Mouse (Mus musculus): ENCODE measurements around the gene P2rx1. TPM values are rescaled to one million over a fixed set of nuclear protein-coding genes. Genes with fewer than 3 reads are reported as not detected.

The P2rx1 gene
- total RNA-seq, 2 experiments from 2014 or later: 0.20 to 0.40 TPM

GRCm38 (mm10) chr11:72991961-72992360 is 6.9 kb upstream of the P2rx1 start:
- no peak overlapping the region for H3K27ac ChIP-seq
- intact Hi-C loops (cut with DNase I): no loop called here
- H3K4me3 ChIP-seq: no peak overlapping the region
- TF ChIP-seq CTCF (IDR thresholded peaks at IDR 0.05): no peak
- no peak for DNase-seq (ENCODE audit: extremely low spot score in 1 of 2, low spot score in 2 of 2)

DNA sequence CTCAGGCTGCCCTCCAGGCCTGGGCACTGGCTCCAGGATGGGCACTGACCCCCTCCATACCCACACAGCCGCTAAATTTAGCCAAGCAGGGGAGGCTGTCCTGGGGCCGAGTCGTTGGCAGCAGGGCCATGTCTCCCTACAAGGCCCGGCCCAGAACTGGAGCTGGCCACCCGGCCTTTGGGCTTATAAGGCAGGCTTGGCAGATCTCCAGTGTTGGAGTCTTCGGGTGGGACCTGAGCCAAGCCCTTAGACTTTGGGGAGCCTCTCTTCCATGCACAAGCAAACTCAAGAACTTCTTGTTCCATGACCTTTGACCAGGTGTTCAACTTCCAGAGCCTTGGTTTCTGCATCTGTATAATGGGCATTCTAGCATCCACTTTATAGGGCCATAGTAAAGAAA is 2.6 kb upstream of the P2rx1 start:
- DNase-seq (ENCODE audit: extremely low spot score in 1 of 2, low spot score in 2 of 2): no peak
- intact Hi-C loops (cut with DNase I): no loop called here
- TF ChIP-seq CTCF (IDR thresholded peaks at IDR 0.05): no peak
- H3K27ac ChIP-seq: no peak overlapping the region
- no peak overlapping the region for H3K4me3 ChIP-seq

DNA sequence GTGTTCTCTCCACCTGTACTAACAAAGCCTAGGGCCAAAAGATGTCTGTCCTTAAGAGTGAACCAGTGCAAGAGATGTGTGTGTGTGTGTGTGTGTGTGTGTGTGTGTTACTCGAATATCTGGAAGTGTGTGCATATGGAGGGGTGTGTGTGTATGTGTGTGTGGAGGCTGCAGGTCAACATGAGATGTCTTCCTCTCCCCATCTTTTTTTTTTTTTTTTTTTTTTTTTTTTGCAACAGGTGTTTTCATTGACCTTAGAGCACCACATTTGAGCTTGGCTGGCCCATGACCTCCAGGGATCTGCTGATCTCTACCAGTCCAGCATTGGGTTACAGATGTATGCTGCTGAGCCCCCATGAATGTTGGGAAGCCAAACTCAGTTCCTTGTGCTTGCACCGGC is 2.1 kb upstream of the P2rx1 start:
- no peak for TF ChIP-seq CTCF (IDR thresholded peaks at IDR 0.05)

GRCm38 (mm10) chr11:72997529-72998326 is 1.2 kb upstream of the P2rx1 start:
- no peak overlapping the region for H3K4me3 ChIP-seq
- no peak for TF ChIP-seq CTCF (IDR thresholded peaks at IDR 0.05)
- intact Hi-C loops (cut with DNase I): no loop called here
- H3K27ac ChIP-seq: no peak overlapping the region
- no peak for DNase-seq (ENCODE audit: extremely low spot score in 1 of 2, low spot score in 2 of 2)

More for the DNA sequence above, 2.1 kb upstream of the P2rx1 start:
- Histone ChIP-seq H3K27ac (no peak overlapping the region), H3K4me3 (no peak overlapping the region)
- intact Hi-C loops (cut with DNase I): no loop called here
- DNase-seq (ENCODE audit: extremely low spot score in 1 of 2, low spot score in 2 of 2): no peak

DNA sequence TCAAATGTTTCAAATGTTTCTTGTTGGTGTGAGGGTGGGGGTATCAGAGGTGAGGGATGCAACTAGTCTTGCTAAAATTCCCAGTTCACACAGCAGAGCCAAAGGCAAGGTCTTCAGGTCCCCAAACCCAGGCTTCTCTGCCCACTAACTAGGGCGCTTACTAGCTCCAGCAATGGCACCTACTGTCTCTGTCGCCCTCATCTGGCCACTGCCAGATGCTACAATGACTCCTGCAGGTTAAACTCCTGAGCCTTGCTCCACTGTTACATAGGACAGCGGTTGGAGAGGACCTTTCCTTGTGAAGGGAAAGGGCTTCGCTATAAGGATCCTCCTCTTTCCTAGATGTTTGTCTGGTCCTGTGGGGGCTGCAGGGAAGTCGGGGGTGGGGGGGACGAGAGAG is 2.1 kb downstream of the P2rx1 start:
- DNase-seq (ENCODE audit: extremely low spot score in 1 of 2, low spot score in 2 of 2): peak; percentile 60 to 68
- Histone ChIP-seq H3K27ac (no peak overlapping the region), H3K4me3 (no peak overlapping the region)
- intact Hi-C loops (cut with DNase I): loop anchor here (2.0 kb wide), 1 partner anchor 430 kb away; no protein-coding TSS in a partner anchor
- peak; percentile 93 for TF ChIP-seq CTCF (IDR thresholded peaks at IDR 0.05)

DNA sequence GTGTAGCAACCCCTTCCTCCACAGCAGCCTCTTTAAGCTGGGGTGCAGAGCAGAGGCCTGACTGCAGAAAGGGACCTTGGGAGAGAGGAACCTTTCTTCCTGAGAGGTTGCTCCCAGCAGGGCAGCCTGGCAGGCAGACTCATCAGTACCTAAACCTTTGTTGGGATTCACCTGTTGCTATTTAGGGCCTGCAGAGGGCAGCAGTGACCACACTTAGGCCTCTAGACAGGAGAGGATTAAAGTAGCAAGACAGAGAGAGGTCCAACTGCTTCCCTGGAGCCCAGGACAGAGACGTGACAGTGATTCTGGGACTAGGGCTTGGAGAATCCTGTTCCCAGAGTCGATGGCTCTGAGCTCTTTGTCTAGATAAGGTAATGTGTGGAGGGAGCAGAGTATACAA is 7.5 kb downstream of the P2rx1 start:
- intact Hi-C loops (cut with DNase I): loop anchor here (1.0 to 2.0 kb wide), 3 partner anchors 33 to 100 kb away; no protein-coding TSS in a partner anchor
- no peak for DNase-seq (ENCODE audit: extremely low spot score in 1 of 2, low spot score in 2 of 2)
- TF ChIP-seq CTCF (IDR thresholded peaks at IDR 0.05): peak; percentile 73
- Histone ChIP-seq H3K27ac (no peak overlapping the region), H3K4me3 (no peak overlapping the region)

DNA sequence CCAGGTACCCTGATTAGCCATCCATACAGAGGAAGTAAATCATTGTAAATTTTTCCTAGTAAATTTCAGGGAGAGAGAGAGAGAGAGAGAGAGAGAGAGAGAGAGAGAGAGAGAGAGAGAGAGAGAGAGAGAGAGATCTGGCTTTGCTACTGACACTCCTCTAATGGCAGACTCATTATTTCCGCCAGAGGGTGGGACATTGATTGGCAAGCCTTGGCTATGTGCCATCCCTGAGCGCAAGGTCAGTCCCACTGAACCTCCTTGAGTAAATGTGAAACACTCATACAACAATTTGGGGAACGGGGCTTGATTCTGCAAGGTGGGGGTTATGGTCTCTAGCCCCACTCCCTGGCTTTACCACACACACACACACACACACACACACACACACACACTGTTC is 8.2 kb downstream of the P2rx1 start:
- intact Hi-C loops (cut with DNase I): loop anchor here (2.0 kb wide), 2 partner anchors 42 to 100 kb away; no protein-coding TSS in a partner anchor
- no peak for DNase-seq (ENCODE audit: extremely low spot score in 1 of 2, low spot score in 2 of 2)
- no peak overlapping the region for H3K4me3 ChIP-seq
- TF ChIP-seq CTCF (IDR thresholded peaks at IDR 0.05): no peak
- H3K27ac ChIP-seq: no peak overlapping the region

DNA sequence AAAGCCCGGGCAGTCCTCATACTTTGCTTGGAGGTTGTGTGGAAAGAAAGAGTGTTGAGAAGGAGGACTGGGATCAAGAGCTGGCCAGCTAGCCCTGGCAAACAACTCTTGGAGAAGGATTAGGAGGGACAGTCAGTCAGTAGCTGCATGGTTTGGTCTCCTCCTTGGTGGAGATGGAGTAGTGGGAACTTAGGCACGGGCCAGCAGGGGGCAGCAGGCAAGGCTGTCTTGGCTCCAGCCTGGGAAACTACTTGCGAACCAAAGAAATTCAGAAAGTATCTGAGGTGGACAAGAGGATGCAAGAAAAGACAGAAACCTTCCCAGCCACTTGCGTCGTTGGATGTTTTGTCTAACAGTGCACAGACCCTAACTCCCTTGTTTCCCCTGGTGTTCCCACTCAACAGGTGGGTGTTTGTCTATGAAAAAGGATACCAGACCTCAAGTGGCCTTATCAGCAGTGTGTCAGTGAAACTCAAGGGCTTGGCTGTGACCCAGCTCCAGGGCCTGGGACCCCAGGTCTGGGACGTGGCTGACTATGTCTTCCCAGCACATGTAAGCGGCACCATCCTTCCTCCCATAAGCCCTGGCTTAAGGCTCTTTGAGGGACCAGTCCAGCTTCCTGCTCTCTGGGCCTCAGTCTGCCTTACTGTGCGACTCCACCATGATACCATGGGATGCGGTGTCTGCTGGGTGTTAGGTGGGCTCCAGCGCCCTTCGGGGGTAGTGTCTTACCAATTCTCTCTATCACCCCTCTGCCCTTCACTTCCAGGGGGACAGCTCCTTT is 9.0 kb downstream of the P2rx1 start:
- TF ChIP-seq CTCF (IDR thresholded peaks at IDR 0.05): peak; percentile 83
- H3K27ac ChIP-seq: no peak overlapping the region
- peak; percentile 42 to 66 for DNase-seq (ENCODE audit: extremely low spot score in 1 of 2, low spot score in 2 of 2)
- intact Hi-C loops (cut with DNase I): loop anchor here (2.0 kb wide), 2 partner anchors 41 to 99 kb away; no protein-coding TSS in a partner anchor
- H3K4me3 ChIP-seq: no peak overlapping the region

GRCm38 (mm10) chr11:73008826-73009225 is 9.9 kb downstream of the P2rx1 start:
- TF ChIP-seq CTCF (IDR thresholded peaks at IDR 0.05): no peak
- no peak overlapping the region for H3K27ac ChIP-seq
- no peak for DNase-seq (ENCODE audit: extremely low spot score in 1 of 2, low spot score in 2 of 2)
- no peak overlapping the region for H3K4me3 ChIP-seq
- intact Hi-C loops (cut with DNase I): no loop called here

- no peak for DNase-seq (ENCODE audit: extremely low spot score in 1 of 2, low spot score in 2 of 2)
- TF ChIP-seq CTCF (IDR thresholded peaks at IDR 0.05): no peak
- Histone ChIP-seq H3K27ac (no peak overlapping the region), H3K4me3 (no peak overlapping the region)
- intact Hi-C loops (cut with DNase I): no loop called here
Observed at GRCm38 (mm10) chr11:73009531-73010274, 10.8 kb downstream of the P2rx1 start.

DNA sequence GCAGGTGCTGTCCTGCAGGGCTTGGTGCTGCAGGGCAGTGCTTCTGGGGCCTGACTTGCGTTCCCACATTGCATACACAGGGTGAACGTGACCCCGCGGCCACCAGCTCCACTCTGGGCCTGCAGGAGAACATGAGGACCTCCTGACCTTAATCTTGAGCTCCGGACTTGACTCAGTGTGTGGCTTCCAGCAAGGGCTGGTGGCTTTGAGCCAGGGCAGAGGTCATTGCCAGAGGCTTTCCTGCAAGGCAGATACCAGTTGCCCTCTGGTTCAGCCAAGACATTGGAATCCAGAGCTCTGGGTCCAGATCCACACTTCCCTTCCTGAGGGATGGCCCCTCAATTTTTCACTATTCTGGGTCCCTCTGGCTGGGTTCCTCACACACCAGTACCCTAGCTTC is 15.1 kb downstream of the P2rx1 start:
- Histone ChIP-seq H3K27ac (peak overlapping the region; percentile 60), H3K4me3 (no peak overlapping the region)
- intact Hi-C loops (cut with DNase I): no loop called here
- DNase-seq (ENCODE audit: extremely low spot score in 1 of 2, low spot score in 2 of 2): no peak
- no peak for TF ChIP-seq CTCF (IDR thresholded peaks at IDR 0.05)
